ENCODE assay signal across 8 mouse cellular contexts in genomic region chr7:127993341-127993977, GRCm38 (mm10). TPM values are rescaled to one million over a fixed set of nuclear protein-coding genes. Genes with fewer than 3 reads are reported as not detected.
DNase-seq lines count a peak whose midpoint lies in the region; ATAC-seq and TF ChIP-seq lines count a peak whose summit lies in the region.

Pycard (minus strand) TSS chr7:127993867.

- H3K9ac ChIP-seq in forebrain, postnatal 0 days = no peak within 1 kb of the TSS
- peak within 1 kb of the TSS; percentile 42 for H3K9ac ChIP-seq in intestine, embryonic 14.5 days (ENCODE audit: low read length)
- H3K9ac ChIP-seq in liver, embryonic 16.5 days (ENCODE audit: low read depth, low read length) = peak within 1 kb of the TSS; percentile 44
- H3K9ac ChIP-seq in neural tube, embryonic 15.5 days (replicated peaks) = 0 out of 2 replicates have a peak within 1 kb of the TSS, but pooled peaks have one; percentile 26

- intact Hi-C loops in gastrocnemius, postnatal 36 days (cut with DNase I) = no loop called here

- WGBS in forebrain, postnatal 0 days = 22% methylated on average over 18 of the region's 18 CpGs
- WGBS in intestine, embryonic 14.5 days = 9% methylated on average over 18 of the region's 18 CpGs
- WGBS in liver, embryonic 16.5 days (ENCODE audit: insufficient replicate concordance) = 4% methylated on average over 18 of the region's 18 CpGs
- WGBS in neural tube, embryonic 15.5 days = 21% methylated on average over 18 of the region's 18 CpGs

- no peak within 1 kb of the TSS for H3K27ac ChIP-seq in forebrain, postnatal 0 days (ENCODE audit: low read depth, low read length)
- H3K27ac ChIP-seq in intestine, embryonic 14.5 days (ENCODE audit: low read depth) = peak within 1 kb of the TSS; percentile 49; the same call in 1 of the 2 replicates
- H3K27ac ChIP-seq in liver, embryonic 16.5 days (ENCODE audit: low read length) = peak within 1 kb of the TSS; percentile 18
- H3K27ac ChIP-seq in neural tube, embryonic 15.5 days (replicated peaks) = no peak within 1 kb of the TSS

- peaks cover 5% of the 10 kb centered on the region; the same call in 1 of the 2 replicates for H3K4me1 ChIP-seq in forebrain, postnatal 0 days (ENCODE audit: insufficient read depth)
- peaks cover 8% of the 10 kb centered on the region for H3K4me1 ChIP-seq in intestine, embryonic 14.5 days (replicated peaks; ENCODE audit: control insufficient read depth, insufficient read depth, low read length)
- peaks cover 27% of the 10 kb centered on the region for H3K4me1 ChIP-seq in liver, embryonic 16.5 days (ENCODE audit: control insufficient read depth, low read depth, low read length)
- H3K4me1 ChIP-seq in neural tube, embryonic 15.5 days = peaks cover 4% of the 10 kb centered on the region

- TF ChIP-seq CTCF in forebrain, postnatal 0 days (IDR thresholded peaks at IDR 0.05; ENCODE audit: low read depth) = no peak

- peak within 1 kb of the TSS; percentile 35 for H3K4me2 ChIP-seq in forebrain, postnatal 0 days (ENCODE audit: low read depth)
- peak within 1 kb of the TSS; percentile 55 for H3K4me2 ChIP-seq in intestine, embryonic 14.5 days (ENCODE audit: low read length)
- peak within 1 kb of the TSS; percentile 62 for H3K4me2 ChIP-seq in liver, embryonic 16.5 days (ENCODE audit: low read depth, low read length)
- H3K4me2 ChIP-seq in neural tube, embryonic 15.5 days = peak within 1 kb of the TSS; percentile 41

- no peak within 1 kb of the TSS for H3K4me3 ChIP-seq in forebrain, postnatal 0 days (ENCODE audit: low read depth, low read length)
- peak within 1 kb of the TSS; percentile 30 for H3K4me3 ChIP-seq in intestine, embryonic 14.5 days (ENCODE audit: low read depth, low read length)
- peak within 1 kb of the TSS; percentile 51 for H3K4me3 ChIP-seq in liver, embryonic 16.5 days (ENCODE audit: low read depth, low read length)
- peak within 1 kb of the TSS; percentile 15 for H3K4me3 ChIP-seq in neural tube, embryonic 15.5 days (replicated peaks)

- peak; percentile 32; the same call in 1 of the 2 replicates for ATAC-seq in forebrain, postnatal 0 days
- peak; percentile 58 for ATAC-seq in intestine, embryonic 14.5 days (replicated peaks; ENCODE audit: low FRiP score, low TSS enrichment, low read depth)
- ATAC-seq in liver, embryonic 16.5 days (ENCODE audit: low read depth) = peak; percentile 56
- ATAC-seq in neural tube, embryonic 15.5 days (ENCODE audit: low FRiP score) = no peak

- H3K36me3 ChIP-seq in forebrain, postnatal 0 days (ENCODE audit: insufficient read depth) = peaks cover 14% of the 10 kb centered on the region
- peaks cover 28% of the 10 kb centered on the region for H3K36me3 ChIP-seq in intestine, embryonic 14.5 days (ENCODE audit: control insufficient read depth, insufficient read depth, low read length)
- peaks cover 4% of the 10 kb centered on the region; the same call in 1 of the 2 replicates for H3K36me3 ChIP-seq in liver, embryonic 16.5 days (ENCODE audit: control insufficient read depth, insufficient read depth)
- peaks cover 16% of the 10 kb centered on the region for H3K36me3 ChIP-seq in neural tube, embryonic 15.5 days

- peak in 1 of 2 experiments; percentile 29 for DNase-seq in gastrocnemius, postnatal 4 days (ENCODE audit: low spot score in 2 of 2)
- DNase-seq in gastrocnemius, postnatal 36 days = no peak
- DNase-seq in adrenal gland, postnatal 14 days = peak; percentile 70
- no peak for DNase-seq in forebrain, postnatal 0 days
- DNase-seq in intestine, embryonic 14.5 days (ENCODE audit: low spot score) = peak; percentile 75
- DNase-seq in urinary bladder, postnatal 14 days (ENCODE audit: low spot score) = peak; percentile 65

- no peaks in the 10 kb centered on the region for H3K9me3 ChIP-seq in forebrain, postnatal 0 days (ENCODE audit: low read length)
- H3K9me3 ChIP-seq in intestine, embryonic 14.5 days (ENCODE audit: control insufficient read depth, low read length) = no peaks in the 10 kb centered on the region
- H3K9me3 ChIP-seq in liver, embryonic 16.5 days (replicated peaks; ENCODE audit: control insufficient read depth, low read length) = no peaks in the 10 kb centered on the region
- no peaks in the 10 kb centered on the region for H3K9me3 ChIP-seq in neural tube, embryonic 15.5 days (replicated peaks)

- no peaks in the 10 kb centered on the region for H3K27me3 ChIP-seq in forebrain, postnatal 0 days (ENCODE audit: insufficient read depth, low read length)
- H3K27me3 ChIP-seq in intestine, embryonic 14.5 days (replicated peaks; ENCODE audit: control insufficient read depth, insufficient read depth, low read length) = no peaks in the 10 kb centered on the region
- no peaks in the 10 kb centered on the region for H3K27me3 ChIP-seq in liver, embryonic 16.5 days (ENCODE audit: control insufficient read depth, insufficient read depth, low read depth, low read length)
- no peaks in the 10 kb centered on the region for H3K27me3 ChIP-seq in neural tube, embryonic 15.5 days (replicated peaks)

RNA-seq across cellular contexts. Expression of gene Pycard, which starts in this region (rescaled TPM):
- 10 to 100 TPM; 16.0 to 21.7 TPM for total RNA-seq in gastrocnemius, postnatal 4 days (2021)
- total RNA-seq in gastrocnemius, postnatal 36 days (2021) = 1 to 10 TPM; 1.2 to 1.6 TPM
- 3.4 and 10.1 TPM in 2 replicates for total RNA-seq in adrenal gland, postnatal 14 days (2021)
- total RNA-seq in forebrain, postnatal 0 days (2014; rRNA removed) = 8.1 and 12.1 TPM in 2 replicates
- 7.4 and 8.5 TPM in 2 replicates for polyA plus RNA-seq in forebrain, postnatal 0 days (2015; fragmentation: Nextera tagmentation; extraction: Ambion mirVana)
- polyA plus RNA-seq in intestine, embryonic 14.5 days (2014; fragmentation: Nextera tagmentation; extraction: Ambion mirVana) = 208 and 275 TPM in 2 replicates
- 20.7 and 23.0 TPM in 2 replicates for polyA plus RNA-seq in liver, embryonic 16.5 days (2015; fragmentation: Nextera tagmentation; extraction: Ambion mirVana)
- polyA plus RNA-seq in neural tube, embryonic 15.5 days (2015; fragmentation: Nextera tagmentation; extraction: Ambion mirVana) = 8.0 and 46.9 TPM in 2 replicates

Comparison
In these comparisons a context has a peak if more than half of its experiments do, and no peak if none do; other contexts are left out.
1. DNase-seq: peak in adrenal gland, postnatal 14 days (single experiment), intestine, embryonic 14.5 days (single experiment) and urinary bladder, postnatal 14 days (single experiment); none in gastrocnemius, postnatal 36 days (0 of 2) and forebrain, postnatal 0 days (single experiment).
2. H3K27ac ChIP-seq: peak in intestine, embryonic 14.5 days (single experiment) and liver, embryonic 16.5 days (single experiment); none in forebrain, postnatal 0 days (single experiment) and neural tube, embryonic 15.5 days (single experiment).
3. Peak in every context shown above with its lines, with median percentiles within 50 percentile points of each other: H3K4me2 ChIP-seq.